Mouse (Mus musculus): Measurements from ENCODE around the gene Ppp1r21.

- TF ChIP-seq CTCF (IDR thresholded peaks at IDR 0.05; ENCODE audit: control insufficient read depth, insufficient read depth, low read length) (no peak), POLR2A (IDR thresholded peaks at IDR 0.05; ENCODE audit: borderline replicate concordance, control insufficient read depth, low read depth, low read length) (no peak)
Observed at GRCm38 (mm10) chr17:88493551-88493950, 36.4 kb upstream of the Ppp1r21 start.

Data from bone marrow, adult 2 months (tissue).